Mouse (Mus musculus): ENCODE data around the gene Ppp2r5e. TPM values are rescaled to one million over a fixed set of nuclear protein-coding genes. Genes with fewer than 3 reads are reported as not detected.

Ppp2r5e gene
- polyA plus RNA-seq, 1 experiment from 2014 or later = 6.5 TPM

- DNase-seq (no peak), ATAC-seq (no peak)
- H3K4me1 ChIP-seq (ENCODE audit: insufficient read depth) = no peaks in the 10 kb centered on the region
- no peaks in the 10 kb centered on the region for H3K9me3 ChIP-seq (ENCODE audit: low read length)
- H3K27me3 ChIP-seq (ENCODE audit: insufficient read depth, low read length) = no peaks in the 10 kb centered on the region
- TF ChIP-seq EP300 (IDR thresholded peaks at IDR 0.05; ENCODE audit: low read depth) = no peak
- no peak overlapping the region for H3K4me2 ChIP-seq (ENCODE audit: low read depth, low read length)
- H3K4me3 ChIP-seq (ENCODE audit: low read depth, low read length) = no peak overlapping the region
- no peak overlapping the region for H3K27ac ChIP-seq (ENCODE audit: low read depth)
- no peaks in the 10 kb centered on the region for H3K36me3 ChIP-seq (replicated peaks; ENCODE audit: insufficient read depth, low read length)
- H3K9ac ChIP-seq (replicated peaks) = no peak overlapping the region
- WGBS (ENCODE audit: insufficient replicate concordance) = 68% methylated on average over 7 of the region's 7 CpGs
Observed at GRCm38 (mm10) chr12:75425882-75426281, 170.2 kb downstream of the Ppp2r5e start.

DNA sequence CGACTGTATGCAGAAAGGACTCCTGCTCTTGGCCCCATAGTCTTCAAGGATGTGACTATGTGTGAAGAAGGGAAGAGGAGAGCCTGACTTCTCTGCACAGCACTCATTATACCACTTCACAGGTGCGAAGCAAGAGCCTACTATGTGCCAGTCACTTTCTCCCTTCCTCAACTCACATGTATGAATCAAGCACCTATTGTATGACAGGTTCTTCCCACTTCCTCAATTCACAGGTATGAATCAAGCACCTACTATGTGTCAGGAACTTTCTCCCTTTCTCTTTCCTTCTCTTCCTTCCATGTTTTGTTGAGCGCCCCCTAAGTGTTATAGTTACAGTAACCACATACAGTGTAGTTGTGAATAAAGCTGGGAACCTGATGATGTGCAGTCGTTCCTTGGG lies 171.2 kb downstream of the Ppp2r5e start:
- Histone ChIP-seq H3K27ac (ENCODE audit: low read depth) (no peak overlapping the region), H3K4me2 (ENCODE audit: low read depth, low read length) (no peak overlapping the region), H3K4me1 (ENCODE audit: insufficient read depth) (no peaks in the 10 kb centered on the region), H3K9me3 (ENCODE audit: low read length) (no peaks in the 10 kb centered on the region), H3K9ac (replicated peaks) (no peak overlapping the region), H3K4me3 (ENCODE audit: low read depth, low read length) (no peak overlapping the region), H3K36me3 (replicated peaks; ENCODE audit: insufficient read depth, low read length) (no peaks in the 10 kb centered on the region), H3K27me3 (ENCODE audit: insufficient read depth, low read length) (no peaks in the 10 kb centered on the region)
- no peak for DNase-seq
- TF ChIP-seq EP300 (IDR thresholded peaks at IDR 0.05; ENCODE audit: low read depth) = no peak
- TF ChIP-seq CTCF (IDR thresholded peaks at IDR 0.05; ENCODE audit: low read depth) = no peak
- WGBS (ENCODE audit: insufficient replicate concordance) = 71% methylated on average over 4 of the region's 4 CpGs
- no peak for ATAC-seq

GRCm38 (mm10) chr12:75424359-75424758 lies 171.7 kb downstream of the Ppp2r5e start:
- no peaks in the 10 kb centered on the region for H3K4me1 ChIP-seq (ENCODE audit: insufficient read depth)
- DNase-seq (no peak), ATAC-seq (no peak)
- no peak overlapping the region for H3K9ac ChIP-seq (replicated peaks)
- H3K4me3 ChIP-seq (ENCODE audit: low read depth, low read length) = no peak overlapping the region
- no peak overlapping the region for H3K27ac ChIP-seq (ENCODE audit: low read depth)
- no peak overlapping the region for H3K4me2 ChIP-seq (ENCODE audit: low read depth, low read length)
- no peaks in the 10 kb centered on the region for H3K9me3 ChIP-seq (ENCODE audit: low read length)
- no peaks in the 10 kb centered on the region for H3K27me3 ChIP-seq (ENCODE audit: insufficient read depth, low read length)
- TF ChIP-seq CTCF (IDR thresholded peaks at IDR 0.05; ENCODE audit: low read depth) = no peak
- TF ChIP-seq EP300 (IDR thresholded peaks at IDR 0.05; ENCODE audit: low read depth) = no peak
- H3K36me3 ChIP-seq (replicated peaks; ENCODE audit: insufficient read depth, low read length) = no peaks in the 10 kb centered on the region
- 67% methylated on average over 7 of the region's 7 CpGs for WGBS (ENCODE audit: insufficient replicate concordance)

DNA sequence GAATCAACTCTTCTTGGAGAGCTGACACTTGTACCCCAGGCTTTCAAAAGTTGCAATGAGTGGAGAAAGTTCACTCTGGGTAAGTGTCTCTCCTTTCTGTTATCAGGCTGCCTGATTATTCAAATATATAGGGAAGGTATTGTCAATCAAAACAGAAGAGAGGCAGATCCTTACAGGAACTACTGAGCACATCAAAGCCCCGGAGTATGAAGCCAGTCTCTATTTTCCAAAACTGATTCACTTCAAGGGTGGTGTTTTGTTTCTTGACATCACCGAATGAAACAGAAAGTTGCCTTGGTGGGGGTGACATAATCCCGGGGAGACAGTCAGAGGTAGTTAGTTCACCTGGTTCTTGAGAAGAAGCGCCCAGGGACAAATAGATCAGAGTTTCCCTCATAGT lies 179.4 kb downstream of the Ppp2r5e start, which contains the start of gene Gphb5:
Gphb5 (minus strand) TSS at position 101 of the 400 bp plus-strand sequence.
- TF ChIP-seq CTCF (IDR thresholded peaks at IDR 0.05; ENCODE audit: low read depth) = no peak
- no peak for TF ChIP-seq EP300 (IDR thresholded peaks at IDR 0.05; ENCODE audit: low read depth)
- H3K4me2 ChIP-seq (ENCODE audit: low read depth, low read length) = no peak within 1 kb of the TSS
- H3K9ac ChIP-seq (replicated peaks) = no peak within 1 kb of the TSS
- H3K27ac ChIP-seq (ENCODE audit: low read depth) = no peak within 1 kb of the TSS
- no peaks in the 10 kb centered on the region for H3K9me3 ChIP-seq (ENCODE audit: low read length)
- H3K36me3 ChIP-seq (replicated peaks; ENCODE audit: insufficient read depth, low read length) = no peaks in the 10 kb centered on the region
- H3K4me1 ChIP-seq (ENCODE audit: insufficient read depth) = no peaks in the 10 kb centered on the region
- DNase-seq = no peak
- WGBS (ENCODE audit: insufficient replicate concordance) = 75% methylated on average over 4 of the region's 4 CpGs
- H3K27me3 ChIP-seq (ENCODE audit: insufficient read depth, low read length) = no peaks in the 10 kb centered on the region
- no peak for ATAC-seq
- no peak within 1 kb of the TSS for H3K4me3 ChIP-seq (ENCODE audit: low read depth, low read length)

DNA sequence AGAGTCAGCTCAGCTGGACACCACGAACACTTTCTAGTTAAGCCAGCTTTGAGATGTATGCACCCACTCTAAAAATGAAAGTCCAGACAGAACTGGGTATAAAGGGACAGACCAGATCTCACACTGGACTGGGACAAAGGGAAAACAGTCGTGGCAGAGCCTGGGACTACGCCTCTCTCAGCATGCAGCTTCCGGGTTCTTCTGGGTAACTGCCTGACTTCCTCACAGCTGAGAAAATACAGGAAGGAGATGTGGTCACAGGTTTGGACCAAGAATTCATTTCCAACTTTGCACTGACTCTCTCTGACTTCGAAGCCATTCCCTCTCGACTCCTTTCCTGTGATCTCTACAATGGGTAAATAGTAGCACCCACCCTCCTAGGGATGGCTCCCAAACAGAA lies 181.1 kb downstream of the Ppp2r5e start:
- Histone ChIP-seq H3K4me2 (ENCODE audit: low read depth, low read length) (no peak overlapping the region), H3K4me1 (ENCODE audit: insufficient read depth) (no peaks in the 10 kb centered on the region), H3K36me3 (replicated peaks; ENCODE audit: insufficient read depth, low read length) (no peaks in the 10 kb centered on the region), H3K9me3 (ENCODE audit: low read length) (no peaks in the 10 kb centered on the region), H3K4me3 (ENCODE audit: low read depth, low read length) (no peak overlapping the region), H3K9ac (replicated peaks) (no peak overlapping the region), H3K27me3 (ENCODE audit: insufficient read depth, low read length) (no peaks in the 10 kb centered on the region), H3K27ac (ENCODE audit: low read depth) (no peak overlapping the region)
- 43% methylated on average over 6 of the region's 6 CpGs for WGBS (ENCODE audit: insufficient replicate concordance)
- ATAC-seq (no peak), DNase-seq (no peak)
- TF ChIP-seq EP300 (IDR thresholded peaks at IDR 0.05; ENCODE audit: low read depth) (no peak), CTCF (IDR thresholded peaks at IDR 0.05; ENCODE audit: low read depth) (no peak)

- WGBS (ENCODE audit: insufficient replicate concordance) = 45% methylated on average over 9 of the region's 9 CpGs
Observed at GRCm38 (mm10) chr12:75412964-75413363, 183.1 kb downstream of the Ppp2r5e start.

More at GRCm38 (mm10) chr12:75412964-75413363, 183.1 kb downstream of the Ppp2r5e start:
- no peak overlapping the region for H3K4me3 ChIP-seq (ENCODE audit: low read depth, low read length)
- DNase-seq = no peak
- TF ChIP-seq CTCF (IDR thresholded peaks at IDR 0.05; ENCODE audit: low read depth) = no peak
- no peak for TF ChIP-seq EP300 (IDR thresholded peaks at IDR 0.05; ENCODE audit: low read depth)
- H3K27me3 ChIP-seq (ENCODE audit: insufficient read depth, low read length) = no peaks in the 10 kb centered on the region
- ATAC-seq = no peak
- no peaks in the 10 kb centered on the region for H3K36me3 ChIP-seq (replicated peaks; ENCODE audit: insufficient read depth, low read length)
- H3K9me3 ChIP-seq (ENCODE audit: low read length) = no peaks in the 10 kb centered on the region
- peak overlapping the region; percentile 49 for H3K4me2 ChIP-seq (ENCODE audit: low read depth, low read length)
- H3K4me1 ChIP-seq (ENCODE audit: insufficient read depth) = no peaks in the 10 kb centered on the region
- H3K27ac ChIP-seq (ENCODE audit: low read depth) = no peak overlapping the region
- H3K9ac ChIP-seq (replicated peaks) = no peak overlapping the region

Other genes starting within 250 kb of the Ppp2r5e start
- gene Gphb5, start 179.5 kb downstream of the Ppp2r5e start, polyA plus RNA-seq (2015; fragmentation: Nextera tagmentation; extraction: Ambion mirVana) = not detected in 2 replicates
- 4.7 and 5.1 TPM in 2 replicates for gene Wdr89, start 73.3 kb upstream of the Ppp2r5e start, polyA plus RNA-seq (2015; fragmentation: Nextera tagmentation; extraction: Ambion mirVana)
- 13.8 and 17.4 TPM in 2 replicates for gene Sgpp1, start 139.5 kb upstream of the Ppp2r5e start, polyA plus RNA-seq (2015; fragmentation: Nextera tagmentation; extraction: Ambion mirVana)
- 4.9 and 6.3 TPM in 2 replicates for gene Syne2, start 221.9 kb upstream of the Ppp2r5e start, polyA plus RNA-seq (2015; fragmentation: Nextera tagmentation; extraction: Ambion mirVana)